Mouse (Mus musculus): Measurements from ENCODE around the gene Ruvbl2. TPM values are rescaled to one million over a fixed set of nuclear protein-coding genes. Genes with fewer than 3 reads are reported as not detected.
A peak's percentile ranks its signal among the peaks of the same experiment; 100 is the strongest.
"Not testable (repeated sequence)": the region's sequence is repeated elsewhere in the genome, so short reads cannot be mapped to it uniquely, and the experiment has no call there.

The Ruvbl2 gene
- polyA plus RNA-seq, 1 experiment, result 244 TPM

GRCm38 (mm10) chr7:45405091-45406075 lies 32.5 kb downstream of the Ruvbl2 start, which contains the start of gene Kcna7:
Gene Kcna7, plus strand, starts transcription at chr7:45405653.
- TF ChIP-seq FLI1 (IDR thresholded peaks at IDR 0.05; ENCODE audit: low read length), result no peak
- TF ChIP-seq GATA1 (IDR thresholded peaks at IDR 0.05; ENCODE audit: borderline replicate concordance, low read length), result no peak
- Histone ChIP-seq H3K36me3 (replicated peaks; ENCODE audit: low read length) (no peaks in the 10 kb centered on the region), H3K4me3 (replicated peaks) (peak within 1 kb of the TSS; percentile 91), H3K9me3 (peaks cover 3% of the 10 kb centered on the region; the same call in 1 of the 2 replicates), H3K4me1 (peaks cover 35% of the 10 kb centered on the region), H3K27me3 (replicated peaks) (peaks cover 71% of the 10 kb centered on the region)

- Histone ChIP-seq H3K4me3 (replicated peaks) (no peak overlapping the region), H3K4me1 (peaks cover 34% of the 10 kb centered on the region), H3K27me3 (replicated peaks) (peaks cover 55% of the 10 kb centered on the region), H3K9me3 (peaks cover 3% of the 10 kb centered on the region; the same call in 1 of the 2 replicates), H3K36me3 (replicated peaks; ENCODE audit: low read length) (no peaks in the 10 kb centered on the region)
- TF ChIP-seq FLI1 (IDR thresholded peaks at IDR 0.05; ENCODE audit: low read length) (no peak), GATA1 (IDR thresholded peaks at IDR 0.05; ENCODE audit: borderline replicate concordance, low read length) (no peak)
Measured at GRCm38 (mm10) chr7:45403532-45404261, 34.2 kb downstream of the Ruvbl2 start.

- no peaks in the 10 kb centered on the region for H3K36me3 ChIP-seq (replicated peaks; ENCODE audit: low read length)
- H3K27me3 ChIP-seq (replicated peaks), result peaks cover 34% of the 10 kb centered on the region
- 0 out of 2 replicates have a peak, but pooled peaks cover 3% of the 10 kb centered on the region for H3K9me3 ChIP-seq
- no peak overlapping the region for H3K4me3 ChIP-seq (replicated peaks)
- no peak for TF ChIP-seq GATA1 (IDR thresholded peaks at IDR 0.05; ENCODE audit: borderline replicate concordance, low read length)
- peaks cover 24% of the 10 kb centered on the region for H3K4me1 ChIP-seq
Measured at GRCm38 (mm10) chr7:45401521-45402085, 36.3 kb downstream of the Ruvbl2 start.

- H3K36me3 ChIP-seq (replicated peaks; ENCODE audit: low read length), result peaks cover 30% of the 10 kb centered on the region
- H3K4me3 ChIP-seq (replicated peaks), result no peak overlapping the region
Measured at GRCm38 (mm10) chr7:45396787-45397186, 41.1 kb downstream of the Ruvbl2 start.

GRCm38 (mm10) chr7:45396337-45396775 lies 41.5 kb downstream of the Ruvbl2 start:
- H3K36me3 ChIP-seq (replicated peaks; ENCODE audit: low read length), result peaks cover 34% of the 10 kb centered on the region
- peaks cover 37% of the 10 kb centered on the region for H3K4me1 ChIP-seq
- H3K9me3 ChIP-seq; H3K27me3 ChIP-seq (replicated peaks): not testable (repeated sequence)
- H3K4me3 ChIP-seq (replicated peaks), result peak overlapping the region; percentile 94

More at GRCm38 (mm10) chr7:45396787-45397186, 41.1 kb downstream of the Ruvbl2 start:
- no peak for TF ChIP-seq FLI1 (IDR thresholded peaks at IDR 0.05; ENCODE audit: low read length)
- TF ChIP-seq GATA1 (IDR thresholded peaks at IDR 0.05; ENCODE audit: borderline replicate concordance, low read length), result no peak
- Histone ChIP-seq H3K9me3 (no peaks in the 10 kb centered on the region), H3K27me3 (replicated peaks) (peaks cover 4% of the 10 kb centered on the region), H3K4me1 (peaks cover 34% of the 10 kb centered on the region)

GRCm38 (mm10) chr7:45395578-45396336 lies 42.1 kb downstream of the Ruvbl2 start, which contains the start of gene Snrnp70:
Gene Snrnp70, minus strand, starts transcription at chr7:45395742.
- H3K36me3 ChIP-seq (replicated peaks; ENCODE audit: low read length), result peaks cover 37% of the 10 kb centered on the region
- peak within 1 kb of the TSS; percentile 94 for H3K4me3 ChIP-seq (replicated peaks)
- H3K9me3 ChIP-seq, result no peaks in the 10 kb centered on the region
- no peaks in the 10 kb centered on the region for H3K27me3 ChIP-seq (replicated peaks)
- TF ChIP-seq FLI1 (IDR thresholded peaks at IDR 0.05; ENCODE audit: low read length) (0 out of 2 replicates have a peak, but pooled peaks have one; percentile 10), GATA1 (IDR thresholded peaks at IDR 0.05; ENCODE audit: borderline replicate concordance, low read length) (no peak)
- peaks cover 37% of the 10 kb centered on the region for H3K4me1 ChIP-seq

GRCm38 (mm10) chr7:45395129-45395541 lies 42.8 kb downstream of the Ruvbl2 start:
- Histone ChIP-seq H3K9me3 (no peaks in the 10 kb centered on the region), H3K4me1 (peaks cover 37% of the 10 kb centered on the region), H3K36me3 (replicated peaks; ENCODE audit: low read length) (peaks cover 44% of the 10 kb centered on the region), H3K27me3 (replicated peaks) (no peaks in the 10 kb centered on the region), H3K4me3 (replicated peaks) (peak overlapping the region; percentile 94)
- TF ChIP-seq FLI1 (IDR thresholded peaks at IDR 0.05; ENCODE audit: low read length), result no peak
- no peak for TF ChIP-seq GATA1 (IDR thresholded peaks at IDR 0.05; ENCODE audit: borderline replicate concordance, low read length)

GRCm38 (mm10) chr7:45386077-45386476 lies 51.8 kb downstream of the Ruvbl2 start:
- H3K27me3 ChIP-seq (replicated peaks), result no peaks in the 10 kb centered on the region
- TF ChIP-seq FLI1 (IDR thresholded peaks at IDR 0.05; ENCODE audit: low read length) (no peak), GATA1 (IDR thresholded peaks at IDR 0.05; ENCODE audit: borderline replicate concordance, low read length) (no peak)
- H3K9me3 ChIP-seq, result no peaks in the 10 kb centered on the region
- no peak overlapping the region for H3K4me3 ChIP-seq (replicated peaks)
- peaks cover 98% of the 10 kb centered on the region for H3K36me3 ChIP-seq (replicated peaks; ENCODE audit: low read length)
- peaks cover 12% of the 10 kb centered on the region for H3K4me1 ChIP-seq

- Histone ChIP-seq H3K27me3 (replicated peaks) (no peaks in the 10 kb centered on the region), H3K4me1 (peaks cover 59% of the 10 kb centered on the region)
- TF ChIP-seq FLI1 (IDR thresholded peaks at IDR 0.05; ENCODE audit: low read length), result no peak
- no peak for TF ChIP-seq GATA1 (IDR thresholded peaks at IDR 0.05; ENCODE audit: borderline replicate concordance, low read length)
Measured at GRCm38 (mm10) chr7:45376057-45376456, 61.8 kb downstream of the Ruvbl2 start.

More at GRCm38 (mm10) chr7:45376057-45376456, 61.8 kb downstream of the Ruvbl2 start:
- Histone ChIP-seq H3K4me3 (replicated peaks) (peak overlapping the region; percentile 10), H3K9me3 (no peaks in the 10 kb centered on the region), H3K36me3 (replicated peaks; ENCODE audit: low read length) (peaks cover 92% of the 10 kb centered on the region)

Data from megakaryocyte, embryonic 14.5 days (primary cell).